Mouse (Mus musculus) intestine, embryonic 14.5 days (tissue): ENCODE results near the gene Atg4d. TPM values are rescaled to one million over a fixed set of nuclear protein-coding genes. Genes with fewer than 3 reads are reported as not detected.
"Not testable (repeated sequence)": the region's sequence is repeated elsewhere in the genome, so short reads cannot be mapped to it uniquely, and the experiment has no call there.

Source experiments
- ATAC-seq: fragments of 200-750 bp; cut with Nextera tagmentation; replicated peaks from 2 replicates; pipeline ENCODE4 v1.8.0; 2017; ENCODE audit warnings: low read depth, moderate number of reproducible peaks, moderate TSS enrichment, moderate library complexity; ENCODE audit not compliant: low FRiP score, low TSS enrichment
- DNase-seq: peaks from one replicate; pipeline ENCODE4 v3.0.0-alpha.2; 2018; ENCODE audit warnings: low spot score
- H3K27ac ChIP-seq: fragments of 300-500 bp; sonication (generic); 2 replicates; pipeline ENCODE4 v1.5.1; 2014; ENCODE audit warnings: low read depth, mild to moderate bottlenecking, control low read depth
- H3K27me3 ChIP-seq: fragments of 300-500 bp; sonication (generic); replicated peaks from 2 replicates; pipeline ENCODE4 v1.6.1; 2014; ENCODE audit warnings: low read length, control low read depth; ENCODE audit not compliant: control insufficient read depth, insufficient read depth
- H3K36me3 ChIP-seq: fragments of 300-500 bp; sonication (generic); 2 replicates; pipeline ENCODE4 v1.6.1; 2014; ENCODE audit warnings: low read length, control low read depth; ENCODE audit not compliant: control insufficient read depth, insufficient read depth
- H3K4me1 ChIP-seq: fragments of 300-500 bp; sonication (generic); replicated peaks from 2 replicates; pipeline ENCODE4 v1.6.1; 2014; ENCODE audit warnings: low read length, control low read depth, mixed read lengths; ENCODE audit not compliant: control insufficient read depth, insufficient read depth
- H3K4me2 ChIP-seq: fragments of 300-500 bp; sonication (generic); 2 replicates; pipeline ENCODE4 v1.6.1; 2014; ENCODE audit warnings: low read length
- H3K4me3 ChIP-seq: fragments of 300-500 bp; sonication (generic); 2 replicates; pipeline ENCODE4 v1.5.1; 2014; ENCODE audit warnings: low read depth, low read length, control low read depth, mixed read lengths
- H3K9ac ChIP-seq: fragments of 300-500 bp; sonication (generic); 2 replicates; pipeline ENCODE4 v1.6.1; 2014; ENCODE audit warnings: mild to moderate bottlenecking, low read length
- H3K9me3 ChIP-seq: fragments of 300-500 bp; sonication (generic); 2 replicates; pipeline ENCODE4 v1.6.1; 2016; ENCODE audit warnings: low read length, control low read depth; ENCODE audit not compliant: control insufficient read depth
- WGBS: fragments of 180-500 bp; shearing (Covaris S2); extraction: QIAGEN DNeasy Blood & Tissue Kit; methylation state at CpG from one replicate; pipeline ENCODE4 v1.1.7; 2014; 5-methylcytosine and 5-hydroxymethylcytosine counted together
- polyA plus RNA-seq: library from polyadenylated mRNA; unstranded; fragments of >200 nt; fragmentation: Nextera tagmentation; extraction: Ambion mirVana; gene quantifications from 2 replicates; pipeline ENCODE4 v1.2.1, GENCODE M21; 2014

The Atg4d gene
- polyA plus RNA-seq, 1 experiment from 2014 or later: 45.4 TPM

DNA sequence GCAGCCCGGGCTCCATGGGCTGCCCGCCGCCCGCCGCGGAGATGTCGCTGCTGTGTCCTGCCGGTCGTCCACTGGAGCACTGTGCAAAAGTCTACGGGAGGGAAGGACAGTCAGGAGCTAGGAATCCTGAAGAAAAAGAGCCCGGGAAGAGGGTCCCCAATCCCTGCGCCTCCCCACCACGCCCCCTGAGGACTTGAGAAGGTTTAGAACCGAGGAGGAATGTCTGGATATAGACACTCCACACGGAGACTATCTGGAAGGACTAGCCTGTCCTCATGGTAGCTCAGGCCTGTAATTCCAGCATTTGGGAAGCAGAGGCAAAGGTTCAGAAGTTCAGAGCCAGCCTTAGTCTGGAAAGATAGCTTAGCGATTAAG, 20.0 kb upstream of the Atg4d start:
- DNase-seq: no peak
- Histone ChIP-seq H3K4me3 (peak overlapping the region; percentile 40), H3K36me3 (no peaks in the 10 kb centered on the region), H3K27ac (no peak overlapping the region), H3K9me3 (no peaks in the 10 kb centered on the region), H3K4me2 (peak overlapping the region; percentile 73), H3K4me1 (peaks cover 11% of the 10 kb centered on the region), H3K27me3 (peaks cover 71% of the 10 kb centered on the region), H3K9ac (no peak overlapping the region)
- no peak for ATAC-seq
- 3% methylated on average over 16 of the region's 16 CpGs for WGBS

DNA sequence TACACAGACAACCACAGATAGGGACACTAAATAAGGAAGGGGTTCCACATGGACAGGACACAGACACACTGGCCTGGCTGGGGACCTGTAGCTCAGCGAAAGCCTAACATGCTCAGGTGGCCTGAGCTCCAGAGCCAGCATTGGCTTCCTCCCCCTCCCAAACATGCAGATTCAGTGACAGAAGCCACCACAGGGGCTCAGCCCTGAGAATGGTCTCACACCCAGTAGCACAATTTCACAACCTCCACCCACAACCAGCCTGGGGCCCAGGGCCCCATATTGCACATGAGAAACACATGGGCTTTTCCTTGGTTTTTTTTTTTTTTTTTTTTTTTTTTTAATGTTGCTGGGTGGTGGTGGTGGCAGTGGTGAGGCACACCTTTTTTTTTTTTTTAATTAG, 18.8 kb upstream of the Atg4d start:
- DNase-seq (no peak), ATAC-seq (no peak)
- Histone ChIP-seq H3K36me3 (no peaks in the 10 kb centered on the region), H3K4me3 (no peak overlapping the region), H3K9me3 (no peaks in the 10 kb centered on the region), H3K9ac (no peak overlapping the region), H3K4me2 (no peak overlapping the region), H3K27ac (no peak overlapping the region), H3K27me3 (peaks cover 84% of the 10 kb centered on the region), H3K4me1 (peaks cover 11% of the 10 kb centered on the region)
- 72% methylated on average over 1 of the region's 1 CpGs for WGBS

DNA sequence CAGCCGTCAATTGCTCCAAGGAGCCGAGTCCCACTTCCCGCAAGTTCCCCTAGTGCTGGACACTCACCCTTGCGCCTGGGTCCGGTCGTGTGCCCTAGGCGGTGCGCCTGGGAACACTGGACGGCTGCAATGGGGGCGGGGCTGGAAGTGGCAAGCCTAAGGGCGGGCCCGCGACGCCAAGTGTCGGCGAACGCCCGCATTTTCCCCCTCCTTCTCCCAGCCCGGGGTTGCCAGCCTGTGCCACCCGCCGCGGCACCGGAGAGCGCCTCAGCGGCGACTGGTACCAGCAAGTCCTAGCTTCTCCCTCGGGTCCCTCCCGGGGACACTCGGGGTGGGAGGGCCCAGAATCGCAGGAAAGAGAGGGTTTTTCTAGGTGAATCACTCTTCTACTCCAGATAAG, 16.8 kb upstream of the Atg4d start, which contains the start of gene S1pr5:
Gene S1pr5, minus strand, starts transcription at position 118 of the 400 bp plus-strand sequence.
- Histone ChIP-seq H3K36me3 (no peaks in the 10 kb centered on the region), H3K4me2 (peak within 1 kb of the TSS; percentile 41), H3K4me1 (peaks cover 11% of the 10 kb centered on the region), H3K27me3 (peaks cover 90% of the 10 kb centered on the region), H3K9me3 (no peaks in the 10 kb centered on the region), H3K27ac (no peak within 1 kb of the TSS), H3K9ac (no peak within 1 kb of the TSS), H3K4me3 (peak within 1 kb of the TSS; percentile 11; the same call in 1 of the 2 replicates)
- ATAC-seq: no peak
- no peak for DNase-seq
- 1% methylated on average over 30 of the region's 30 CpGs for WGBS

DNA sequence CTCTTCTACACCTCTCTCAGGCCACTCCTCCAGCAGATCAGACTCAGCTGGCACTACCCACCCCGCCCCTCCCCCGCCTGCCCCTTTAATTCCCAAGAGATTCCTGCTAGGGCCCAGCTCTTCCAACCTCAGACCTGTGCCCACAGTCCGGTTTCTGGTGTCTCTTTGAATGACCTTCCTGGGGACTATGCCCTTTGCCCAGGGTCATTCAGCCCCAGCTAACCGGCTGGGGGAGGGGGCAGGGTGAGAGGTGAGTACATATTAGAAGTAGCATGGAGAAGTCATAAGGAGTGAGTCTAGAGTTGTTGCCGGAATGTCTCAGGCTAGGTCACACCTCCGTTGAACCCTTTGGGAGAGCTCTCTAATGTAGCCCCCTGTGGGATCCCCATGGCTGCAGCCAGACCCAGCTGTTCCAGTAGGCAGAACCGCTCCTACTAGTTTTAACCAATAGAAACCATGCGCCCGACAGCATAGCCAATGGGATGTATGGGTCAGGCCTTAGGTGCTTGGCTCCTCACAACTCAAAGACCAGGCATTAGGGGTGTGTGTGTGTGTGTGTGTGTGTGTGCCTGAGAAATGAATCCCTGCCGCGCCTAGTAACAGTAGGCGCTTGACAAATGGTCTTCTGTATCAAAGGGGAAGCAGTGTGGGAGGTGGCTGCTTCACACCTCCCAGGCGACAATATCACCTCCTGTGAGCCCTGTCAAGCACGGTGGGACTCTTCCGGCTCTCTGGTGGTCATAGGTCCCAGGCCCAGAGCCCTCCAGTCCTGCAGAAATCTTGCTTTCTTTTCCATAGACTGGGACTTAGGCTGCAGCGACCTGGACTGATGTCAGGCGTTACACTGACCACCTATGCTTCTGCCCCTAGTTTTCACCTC, 15.2 kb upstream of the Atg4d start:
- peaks cover 2% of the 10 kb centered on the region; the same call in 1 of the 2 replicates for H3K4me1 ChIP-seq
- 21% methylated on average over 17 of the region's 17 CpGs for WGBS
- no peak for DNase-seq
- H3K9me3 ChIP-seq: no peaks in the 10 kb centered on the region
- H3K27me3 ChIP-seq: peaks cover 75% of the 10 kb centered on the region
- no peak for ATAC-seq
- H3K36me3 ChIP-seq: no peaks in the 10 kb centered on the region
- H3K9ac ChIP-seq: no peak overlapping the region
- no peak overlapping the region for H3K4me3 ChIP-seq
- H3K27ac ChIP-seq: no peak overlapping the region
- H3K4me2 ChIP-seq: no peak overlapping the region

DNA sequence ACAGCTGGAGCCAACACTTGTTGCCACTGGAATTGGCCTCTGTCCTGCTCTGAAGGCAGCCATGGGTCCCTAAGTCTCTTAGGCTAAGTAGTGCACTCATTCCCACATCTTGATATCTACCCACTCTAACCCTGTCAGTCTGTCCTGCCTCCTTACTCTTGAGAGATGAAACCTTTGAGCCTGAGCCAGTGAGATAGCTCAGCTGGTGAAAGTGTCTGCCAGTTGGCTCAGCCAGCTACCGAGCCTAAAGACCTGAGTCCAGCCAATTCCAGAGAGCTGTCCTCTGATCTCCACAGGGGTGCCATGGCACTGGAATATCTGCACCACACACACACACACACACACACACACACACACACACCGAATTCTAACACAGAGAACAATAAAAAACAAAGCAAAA, 14.6 kb upstream of the Atg4d start:
- DNase-seq: no peak

DNA sequence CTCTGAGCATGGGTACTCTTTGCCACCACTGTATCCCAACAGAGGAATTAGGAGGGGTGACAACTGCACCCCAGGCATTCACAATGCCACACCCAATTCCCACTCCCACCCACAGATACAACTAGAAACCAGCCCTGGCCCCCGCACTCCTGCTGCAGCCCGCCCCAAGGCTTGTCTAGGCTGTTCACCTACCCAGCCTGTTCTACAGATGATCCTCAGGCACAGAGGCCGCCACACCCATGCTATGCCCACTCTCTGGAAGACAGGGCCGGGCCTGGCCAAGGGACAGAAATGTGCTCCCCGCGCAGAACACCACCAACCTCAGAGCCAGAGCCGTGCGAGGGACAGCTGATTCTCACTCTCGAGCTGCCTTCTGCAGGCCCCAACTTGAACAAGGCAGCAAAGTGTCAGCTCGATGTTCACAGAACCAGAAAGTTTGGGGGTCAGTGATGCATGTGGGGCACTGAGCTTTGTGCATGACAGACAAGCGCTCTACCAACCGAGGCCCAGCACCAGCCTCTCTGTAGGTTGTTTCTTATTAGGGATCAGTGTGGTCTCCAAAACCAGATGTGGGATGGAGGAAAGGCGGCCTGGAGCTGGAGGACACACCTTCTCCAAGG, 13.9 kb upstream of the Atg4d start:
- Histone ChIP-seq H3K9ac (no peak overlapping the region), H3K9me3 (no peaks in the 10 kb centered on the region), H3K27me3 (peaks cover 61% of the 10 kb centered on the region), H3K4me1 (peaks cover 2% of the 10 kb centered on the region; the same call in 1 of the 2 replicates), H3K27ac (no peak overlapping the region), H3K36me3 (no peaks in the 10 kb centered on the region), H3K4me3 (no peak overlapping the region), H3K4me2 (no peak overlapping the region)
- ATAC-seq: no peak
- 55% methylated on average over 13 of the region's 13 CpGs for WGBS
- DNase-seq: no peak

More for the DNA sequence above, 14.6 kb upstream of the Atg4d start:
- no peak overlapping the region for H3K9ac ChIP-seq
- H3K9me3 ChIP-seq: no peaks in the 10 kb centered on the region
- ATAC-seq: no peak
- H3K4me3 ChIP-seq: no peak overlapping the region
- 51% methylated on average over 2 of the region's 2 CpGs for WGBS
- no peaks in the 10 kb centered on the region for H3K36me3 ChIP-seq
- H3K27me3 ChIP-seq: peaks cover 68% of the 10 kb centered on the region
- H3K4me1 ChIP-seq: peaks cover 2% of the 10 kb centered on the region; the same call in 1 of the 2 replicates
- H3K27ac ChIP-seq: no peak overlapping the region
- H3K4me2 ChIP-seq: no peak overlapping the region

DNA sequence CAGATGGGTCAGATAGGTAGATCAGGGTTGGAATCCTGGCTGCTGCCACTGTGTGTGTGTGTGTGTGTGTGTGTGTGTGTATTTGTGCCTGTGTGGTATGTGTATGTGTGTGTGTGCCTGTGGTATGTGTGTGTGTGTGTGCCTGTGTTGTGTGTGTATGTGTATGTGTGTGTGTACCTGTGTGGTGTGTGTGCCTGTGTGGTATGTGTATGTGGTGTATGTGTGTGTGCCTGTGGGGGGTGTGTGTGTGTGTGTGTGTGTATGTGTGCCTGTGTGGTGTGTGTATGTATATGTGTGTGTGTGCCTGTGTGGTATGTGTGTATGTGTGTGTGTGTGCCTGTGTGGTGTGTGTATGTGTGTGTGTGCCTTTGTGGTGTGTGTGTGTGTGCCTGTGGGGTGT, 10.4 kb upstream of the Atg4d start:
- ATAC-seq (no peak), DNase-seq (no peak)
- Histone ChIP-seq H3K36me3 (no peaks in the 10 kb centered on the region), H3K9me3 (no peaks in the 10 kb centered on the region), H3K27me3 (peaks cover 31% of the 10 kb centered on the region), H3K9ac (no peak overlapping the region), H3K4me3 (no peak overlapping the region), H3K4me2 (no peak overlapping the region), H3K27ac (no peak overlapping the region), H3K4me1 (no peaks in the 10 kb centered on the region; the same call in 1 of the 2 replicates)

DNA sequence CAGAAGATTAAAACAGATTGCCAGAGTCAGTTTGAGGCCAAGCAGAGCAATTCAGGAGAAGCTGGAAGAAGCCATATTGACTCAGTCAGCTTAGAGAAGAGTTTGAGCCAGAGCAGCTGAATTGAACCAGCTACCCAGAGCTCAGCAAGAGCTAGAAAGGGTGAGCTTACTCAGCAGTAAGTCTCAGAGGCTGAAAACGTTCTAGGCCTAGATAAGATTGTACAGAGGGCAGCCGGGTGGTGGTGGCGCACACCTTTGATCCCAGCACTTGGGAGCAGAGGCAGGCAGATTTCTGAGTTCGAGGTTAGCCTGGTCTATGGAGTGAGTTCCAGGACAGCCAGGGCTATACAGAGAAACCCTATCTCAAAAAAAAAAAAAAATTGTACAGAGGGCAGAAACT, 8.7 kb upstream of the Atg4d start:
- not testable (repeated sequence) for H3K36me3 ChIP-seq, H3K4me2 ChIP-seq, H3K4me1 ChIP-seq, H3K4me3 ChIP-seq, H3K27ac ChIP-seq, H3K9ac ChIP-seq, H3K9me3 ChIP-seq, DNase-seq, ATAC-seq
- 81% methylated on average over 4 of the region's 4 CpGs for WGBS
- peaks cover 14% of the 10 kb centered on the region for H3K27me3 ChIP-seq
